Mouse (Mus musculus) ES-E14 (cell line): Measurements from ENCODE around the gene Ppara. TPM values are rescaled to one million over a fixed set of nuclear protein-coding genes. Genes with fewer than 3 reads are reported as not detected.

Experiments
- DNase-seq: peaks from one replicate; pipeline ENCODE4 v3.0.0-alpha.2; 2013; ENCODE audit warnings: low read depth, low spot score
- H3K27ac ChIP-seq: 2 replicates; pipeline ENCODE4 v1.5.1; 2012; ENCODE audit warnings: low read depth, mild to moderate bottlenecking, low read length, moderate library complexity, mixed read lengths; ENCODE audit not compliant: poor library complexity, insufficient read depth, severe bottlenecking
- H3K36me3 ChIP-seq: 2 replicates; pipeline ENCODE4 v1.6.1; 2012; ENCODE audit warnings: mild to moderate bottlenecking, low read length, moderate library complexity, mixed read lengths; ENCODE audit not compliant: control insufficient read depth, poor library complexity, insufficient read depth, severe bottlenecking
- H3K4me1 ChIP-seq, 2 experiments: fragments of 150-350 bp in 1 of 2; sonication (generic) in 1 of 2; 2 replicates each; pipeline ENCODE4 v1.6.1; 2012; ENCODE audit warnings: low read length in 2 of 2, mild to moderate bottlenecking in 1 of 2, mixed read lengths in 1 of 2; ENCODE audit not compliant: control insufficient read depth in 2 of 2, insufficient read depth in 2 of 2, poor library complexity in 1 of 2
- H3K4me3 ChIP-seq, 2 experiments: fragments of 150-350 bp in 1 of 2; sonication (generic) in 1 of 2; 2 replicates each; pipeline ENCODE4 v1.5.1; 2012; ENCODE audit warnings: low read length in 2 of 2, low read depth in 1 of 2, mild to moderate bottlenecking in 1 of 2, mixed read lengths in 1 of 2; ENCODE audit not compliant: insufficient read depth in 1 of 2, poor library complexity in 1 of 2, severe bottlenecking in 1 of 2
- H3K9ac ChIP-seq: 2 replicates; pipeline ENCODE4 v1.6.1; 2012; ENCODE audit warnings: low read depth, mild to moderate bottlenecking, low read length, mixed read lengths; ENCODE audit not compliant: poor library complexity, insufficient read depth, severe bottlenecking
- H3K9me3 ChIP-seq: fragments of 150-350 bp; sonication (generic); 2 replicates; pipeline ENCODE4 v1.6.1; 2012; ENCODE audit warnings: low read depth, mild to moderate bottlenecking, low read length; ENCODE audit not compliant: control insufficient read depth, insufficient read depth
- CHD2 ChIP-seq: IDR thresholded peaks from 2 replicates; pipeline ENCODE4 v1.6.1; 2014; ENCODE audit warnings: mild to moderate bottlenecking, low read depth, low read length, inconsistent platforms
- HCFC1 ChIP-seq: IDR thresholded peaks from 2 replicates; pipeline ENCODE4 v1.6.1; 2012; ENCODE audit warnings: low read length, inconsistent platforms, borderline replicate concordance; ENCODE audit not compliant: insufficient read depth
- MAFK ChIP-seq: IDR thresholded peaks from 2 replicates; pipeline ENCODE4 v1.6.1; 2014; ENCODE audit warnings: mild to moderate bottlenecking, low read depth, low read length, inconsistent platforms; ENCODE audit not compliant: insufficient read depth
- ZC3H11A ChIP-seq: IDR thresholded peaks from 2 replicates; pipeline ENCODE4 v1.6.1; 2012; ENCODE audit warnings: low read depth, mild to moderate bottlenecking, inconsistent platforms, low read length, borderline replicate concordance
- ZNF384 ChIP-seq: IDR thresholded peaks from 2 replicates; pipeline ENCODE4 v1.6.1; 2012; ENCODE audit warnings: low read depth, low read length, inconsistent platforms
- in situ Hi-C, 2 experiments: fragments of 600-800 bp; cut with MboI; formaldehyde crosslinking; loops; one replicate each; pipeline ENCODE4 v1.15.1; 2025; ENCODE audit warnings: low sequenced_read_pairs in 2 of 2, inconsistent platforms in 1 of 2; ENCODE audit not compliant: unreplicated experiment in 2 of 2
- total RNA-seq: library from RNA; depleted of rRNA; stranded (reverse); fragments of 300-350 nt; gene quantifications from 2 replicates; pipeline ENCODE4 v1.2.3, GENCODE M21; 2012

The Ppara gene
- total RNA-seq, 1 experiment = 0.09 TPM

- Histone ChIP-seq H3K4me3 (no peak overlapping the region), H3K4me1 (peaks cover 0 to 2% of the 10 kb centered on the region in 2 experiments; a peak in 1 of 4 replicates), H3K9ac (no peak overlapping the region), H3K9me3 (no peaks in the 10 kb centered on the region), H3K27ac (no peak overlapping the region), H3K36me3 (no peaks in the 10 kb centered on the region)
- TF ChIP-seq CHD2 = no peak
- no peak for TF ChIP-seq ZNF384
- no peak for TF ChIP-seq ZC3H11A
- TF ChIP-seq HCFC1 = no peak
- TF ChIP-seq MAFK = no peak
- in situ Hi-C loops = no loop called here
- DNase-seq = no peak
Measured at GRCm38 (mm10) chr15:85730027-85730426, 4.8 kb upstream of the Ppara start.

- no peak for DNase-seq
- TF ChIP-seq CHD2 = no peak
- TF ChIP-seq ZC3H11A = no peak
- TF ChIP-seq MAFK = no peak
- TF ChIP-seq HCFC1 = no peak
- no peak for TF ChIP-seq ZNF384
- Histone ChIP-seq H3K9me3 (no peaks in the 10 kb centered on the region), H3K27ac (no peak overlapping the region), H3K4me1 (peaks cover 2% of the 10 kb centered on the region in 2 experiments; a peak in 1 of 4 replicates), H3K4me3 (no peak overlapping the region), H3K36me3 (no peaks in the 10 kb centered on the region), H3K9ac (no peak overlapping the region)
- in situ Hi-C loops = no loop called here
Measured at GRCm38 (mm10) chr15:85731885-85732603, 2.7 kb upstream of the Ppara start.

GRCm38 (mm10) chr15:85732604-85732968 lies 2.2 kb upstream of the Ppara start:
- Histone ChIP-seq H3K36me3 (no peaks in the 10 kb centered on the region), H3K4me3 (no peak overlapping the region), H3K9me3 (no peaks in the 10 kb centered on the region), H3K4me1 (peaks cover 2% of the 10 kb centered on the region in 2 experiments; a peak in 1 of 4 replicates), H3K9ac (no peak overlapping the region), H3K27ac (no peak overlapping the region)
- DNase-seq = no peak
- in situ Hi-C loops = no loop called here
- no peak for TF ChIP-seq MAFK
- TF ChIP-seq HCFC1 = no peak
- TF ChIP-seq ZC3H11A = no peak
- TF ChIP-seq ZNF384 = no peak
- TF ChIP-seq CHD2 = no peak

GRCm38 (mm10) chr15:85733686-85734085 lies 1.1 kb upstream of the Ppara start:
- Histone ChIP-seq H3K4me1 (peaks cover 2% of the 10 kb centered on the region in 2 experiments; a peak in 1 of 4 replicates), H3K36me3 (no peaks in the 10 kb centered on the region), H3K27ac (no peak overlapping the region), H3K4me3 (no peak overlapping the region), H3K9ac (no peak overlapping the region), H3K9me3 (no peaks in the 10 kb centered on the region)
- in situ Hi-C loops = no loop called here
- no peak for DNase-seq
- TF ChIP-seq ZC3H11A = no peak
- TF ChIP-seq ZNF384 = no peak
